9 mouse cellular contexts compared by ENCODE assay signal in genomic region chr7:44645951-44646350, GRCm38 (mm10). TPM values are rescaled to one million over a fixed set of nuclear protein-coding genes. Genes with fewer than 3 reads are reported as not detected.
DNase-seq lines count a peak whose midpoint lies in the region; ATAC-seq and TF ChIP-seq lines count a peak whose summit lies in the region.
"Had no signal": no experiment of that assay in that cellular context is flagged by ENCODE, and none has a peak within 500 bp of the region (broad histone marks: within the 10 kb centered on the region; RNA-seq: fewer than 3 reads in every experiment).

No protein-coding gene starts in this region.

- no peaks in the 10 kb centered on the region for H3K36me3 ChIP-seq in kidney, adult 2 months (ENCODE audit: control insufficient read depth, insufficient read depth, low read length)
- no peaks in the 10 kb centered on the region for H3K36me3 ChIP-seq in kidney, embryonic 14.5 days (ENCODE audit: control insufficient read depth, insufficient read depth, low read length)
- no peaks in the 10 kb centered on the region for H3K36me3 ChIP-seq in midbrain, postnatal 0 days (ENCODE audit: insufficient read depth, low read length)
- H3K36me3 ChIP-seq: midbrain, embryonic 12.5 days; stomach, embryonic 15.5 days had no signal

- no peak for ATAC-seq in kidney, embryonic 14.5 days (ENCODE audit: low FRiP score, low TSS enrichment)
- no peak for ATAC-seq in midbrain, postnatal 0 days (ENCODE audit: low FRiP score)

- H3K27ac ChIP-seq in kidney, adult 2 months (ENCODE audit: insufficient read depth, low read depth, low read length) = no peak overlapping the region
- no peak overlapping the region for H3K27ac ChIP-seq in kidney, embryonic 14.5 days (ENCODE audit: low read depth, low read length)
- no peak overlapping the region for H3K27ac ChIP-seq in midbrain, postnatal 0 days (ENCODE audit: low read depth, low read length)
- H3K27ac ChIP-seq: midbrain, embryonic 12.5 days; stomach, embryonic 15.5 days had no signal

- TF ChIP-seq POLR2A in kidney, adult 2 months (IDR thresholded peaks at IDR 0.05; ENCODE audit: low read depth, low read length) = no peak

- intact Hi-C loops in heart, postnatal 36 days (cut with DNase I) = loop anchor here (5.0 kb wide), 1 partner anchor 124 kb away; the partner anchor contains the start of gene Mybpc2

- H3K27me3 ChIP-seq in kidney, adult 2 months (replicated peaks; ENCODE audit: control insufficient read depth, insufficient read depth, low read length) = no peaks in the 10 kb centered on the region
- H3K27me3 ChIP-seq in kidney, embryonic 14.5 days (ENCODE audit: control insufficient read depth, insufficient read depth, low read length) = peaks cover 19% of the 10 kb centered on the region
- peaks cover 8% of the 10 kb centered on the region for H3K27me3 ChIP-seq in midbrain, postnatal 0 days (ENCODE audit: insufficient read depth, low read length)

- peak; percentile 75 for DNase-seq in kidney, adult 2 months
- DNase-seq in cerebellum, adult 11 months = peak; percentile 80
- peak; percentile 36 to 49 for DNase-seq in heart, postnatal 36 days
- peak; percentile 68 for DNase-seq in midbrain, postnatal 0 days (ENCODE audit: low spot score)
- DNase-seq in testis, postnatal 14 days (ENCODE audit: low spot score) = no peak
- no peak for DNase-seq in urinary bladder, postnatal 36 days (ENCODE audit: low spot score in 2 of 2)

- no peaks in the 10 kb centered on the region for H3K9me3 ChIP-seq in kidney, embryonic 14.5 days (ENCODE audit: control insufficient read depth, low read length)
- no peaks in the 10 kb centered on the region for H3K9me3 ChIP-seq in midbrain, postnatal 0 days (ENCODE audit: low read length)
- H3K9me3 ChIP-seq: midbrain, embryonic 12.5 days; stomach, embryonic 15.5 days had no signal

- H3K9ac ChIP-seq in kidney, embryonic 14.5 days (ENCODE audit: low read depth, low read length) = no peak overlapping the region
- no peak overlapping the region for H3K9ac ChIP-seq in midbrain, postnatal 0 days (replicated peaks; ENCODE audit: low read length, poor library complexity, severe bottlenecking)
- H3K9ac ChIP-seq: midbrain, embryonic 12.5 days; stomach, embryonic 15.5 days had no signal

- no peak overlapping the region for H3K4me3 ChIP-seq in kidney, adult 2 months (ENCODE audit: insufficient read depth, low read depth, low read length)
- H3K4me3 ChIP-seq in kidney, embryonic 14.5 days (ENCODE audit: low read length) = no peak overlapping the region
- no peak overlapping the region for H3K4me3 ChIP-seq in midbrain, postnatal 0 days (ENCODE audit: low read depth, low read length)
- H3K4me3 ChIP-seq: midbrain, embryonic 12.5 days; stomach, embryonic 15.5 days had no signal

- no peaks in the 10 kb centered on the region for H3K4me1 ChIP-seq in kidney, adult 2 months (ENCODE audit: control insufficient read depth, insufficient read depth, low read length)
- no peaks in the 10 kb centered on the region for H3K4me1 ChIP-seq in kidney, embryonic 14.5 days (ENCODE audit: control insufficient read depth, insufficient read depth, low read length)
- 0 out of 2 replicates have a peak, but pooled peaks cover 2% of the 10 kb centered on the region for H3K4me1 ChIP-seq in midbrain, postnatal 0 days (ENCODE audit: insufficient read depth, low read length)

- 19% methylated on average over 15 of the region's 15 CpGs for WGBS in kidney, adult 2 months
- WGBS in kidney, embryonic 14.5 days = 25% methylated on average over 15 of the region's 15 CpGs
- WGBS in midbrain, postnatal 0 days = 16% methylated on average over 15 of the region's 15 CpGs

- no peak overlapping the region for H3K4me2 ChIP-seq in kidney, embryonic 14.5 days (replicated peaks; ENCODE audit: low read depth, low read length)
- H3K4me2 ChIP-seq in midbrain, postnatal 0 days (ENCODE audit: low read depth, low read length, poor library complexity, severe bottlenecking) = no peak overlapping the region
- H3K4me2 ChIP-seq: midbrain, embryonic 12.5 days; stomach, embryonic 15.5 days had no signal

- no peak for TF ChIP-seq CTCF in kidney, adult 2 months (conservative IDR thresholded peaks at IDR 0.05; ENCODE audit: insufficient read depth, insufficient read length, low read depth, low read length)
- no peak for TF ChIP-seq CTCF in midbrain, postnatal 0 days (IDR thresholded peaks at IDR 0.05)

RNA-seq across cellular contexts. Expression of gene Myh14, which starts 24.7 kb away (rescaled TPM):
- 8.5 and 12.4 TPM in 2 replicates for polyA plus RNA-seq in kidney, adult 2 months (2012; rRNA removed)
- 1.3 and 1.8 TPM in 2 replicates for polyA plus RNA-seq in kidney, embryonic 14.5 days (2014; fragmentation: Nextera tagmentation; extraction: Ambion mirVana)
- 100 to 1,000 TPM in 1 of 2 experiments, 10 to 100 TPM in 1; 81.8 to 110 TPM for total RNA-seq in heart, postnatal 36 days (2021)
- 8.8 and 11.0 TPM in 2 replicates for total RNA-seq in midbrain, postnatal 0 days (2014; rRNA removed)
- polyA plus RNA-seq in midbrain, postnatal 0 days (2015; fragmentation: Nextera tagmentation; extraction: Ambion mirVana) = 6.9 and 7.9 TPM in 2 replicates

RNA-seq across cellular contexts. Expression of gene Kcnc3, which starts 55.5 kb away (rescaled TPM):
- 19.1 and 20.6 TPM in 2 replicates for polyA plus RNA-seq in kidney, adult 2 months (2012; rRNA removed)
- polyA plus RNA-seq in kidney, embryonic 14.5 days (2014; fragmentation: Nextera tagmentation; extraction: Ambion mirVana) = 0.18 and 0.26 TPM in 2 replicates
- total RNA-seq in heart, postnatal 36 days (2021) = 1 to 10 TPM; 2.0 to 2.3 TPM
- 17.2 and 25.4 TPM in 2 replicates for total RNA-seq in midbrain, postnatal 0 days (2014; rRNA removed)
- polyA plus RNA-seq in midbrain, postnatal 0 days (2015; fragmentation: Nextera tagmentation; extraction: Ambion mirVana) = 6.2 and 6.6 TPM in 2 replicates

Comparison
In these comparisons a context has a peak if more than half of its experiments do, and no peak if none do; other contexts are left out.
1. DNase-seq: peak in kidney, adult 2 months (single experiment), cerebellum, adult 11 months (single experiment), heart, postnatal 36 days (2 of 2) and midbrain, postnatal 0 days (single experiment); none in testis, postnatal 14 days (single experiment) and urinary bladder, postnatal 36 days (0 of 2).